Mouse (Mus musculus): Measurements from ENCODE around the gene Timp1. TPM values are rescaled to one million over a fixed set of nuclear protein-coding genes. Genes with fewer than 3 reads are reported as not detected.

The Timp1 gene
- polyA plus RNA-seq, 1 experiment from 2014 or later: 22.0 TPM

- H3K4me1 ChIP-seq (ENCODE audit: control insufficient read depth, insufficient read depth, low read length): no peaks in the 10 kb centered on the region
- no peaks in the 10 kb centered on the region for H3K36me3 ChIP-seq (ENCODE audit: control insufficient read depth, insufficient read depth)
- no peak within 1 kb of the TSS for H3K27ac ChIP-seq (ENCODE audit: low read length)
- 9% methylated on average over 41 of the region's 44 CpGs for WGBS
- H3K4me2 ChIP-seq (ENCODE audit: low read depth, low read length): peak within 1 kb of the TSS; percentile 74
- H3K27me3 ChIP-seq (ENCODE audit: control insufficient read depth, insufficient read depth, low read length): peaks cover 2% of the 10 kb centered on the region; the same call in 1 of the 2 replicates
- H3K9me3 ChIP-seq (replicated peaks; ENCODE audit: control insufficient read depth, low read length): no peaks in the 10 kb centered on the region
- no peak within 1 kb of the TSS for H3K9ac ChIP-seq (ENCODE audit: low read length)
- peak within 1 kb of the TSS; percentile 47 for H3K4me3 ChIP-seq (ENCODE audit: low read length)
- ATAC-seq (replicated peaks; ENCODE audit: extremely low read depth, insufficient read depth, low FRiP score): peak; percentile 91
Observed at GRCm38 (mm10) chrX:20920844-20921364, 50.9 kb downstream of the Timp1 start, which contains the start of gene Syn1. TSS of gene Syn1 (minus strand) at chrX:20921004.

DNA sequence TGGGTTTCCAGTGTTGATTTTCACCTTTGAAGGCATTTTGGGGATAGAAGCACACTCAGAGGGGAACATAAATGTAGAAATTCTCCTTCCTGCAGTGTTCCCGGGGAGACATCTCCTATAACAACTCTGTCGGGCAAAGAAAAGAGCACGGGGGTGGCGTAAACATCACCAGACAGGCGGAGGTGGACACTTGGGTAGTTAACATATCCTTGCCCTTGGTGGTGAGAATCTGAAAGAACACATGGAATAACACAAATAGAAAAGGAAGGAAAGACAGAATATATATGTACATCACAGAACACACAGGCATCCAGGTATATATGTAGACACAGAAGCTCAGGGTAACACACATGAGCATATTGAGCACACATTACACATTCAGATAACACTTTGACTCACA, 51.4 kb downstream of the Timp1 start:
- H3K9me3 ChIP-seq (replicated peaks; ENCODE audit: control insufficient read depth, low read length): no peaks in the 10 kb centered on the region
- H3K36me3 ChIP-seq (ENCODE audit: control insufficient read depth, insufficient read depth): no peaks in the 10 kb centered on the region
- no peaks in the 10 kb centered on the region for H3K4me1 ChIP-seq (ENCODE audit: control insufficient read depth, insufficient read depth, low read length)
- no peak overlapping the region; the same call in 1 of the 2 replicates for H3K4me3 ChIP-seq (ENCODE audit: low read length)
- no peak overlapping the region for H3K9ac ChIP-seq (ENCODE audit: low read length)
- no peak overlapping the region for H3K27ac ChIP-seq (ENCODE audit: low read length)
- 46% methylated on average over 5 of the region's 5 CpGs for WGBS
- ATAC-seq (replicated peaks; ENCODE audit: extremely low read depth, insufficient read depth, low FRiP score): no peak
- H3K27me3 ChIP-seq (ENCODE audit: control insufficient read depth, insufficient read depth, low read length): peaks cover 2% of the 10 kb centered on the region; the same call in 1 of the 2 replicates
- peak overlapping the region; percentile 74 for H3K4me2 ChIP-seq (ENCODE audit: low read depth, low read length)

GRCm38 (mm10) chrX:20923506-20923905, 53.5 kb downstream of the Timp1 start:
- Histone ChIP-seq H3K27me3 (ENCODE audit: control insufficient read depth, insufficient read depth, low read length) (peaks cover 2% of the 10 kb centered on the region; the same call in 1 of the 2 replicates), H3K4me1 (ENCODE audit: control insufficient read depth, insufficient read depth, low read length) (no peaks in the 10 kb centered on the region), H3K36me3 (ENCODE audit: control insufficient read depth, insufficient read depth) (0 out of 2 replicates have a peak, but pooled peaks cover 3% of the 10 kb centered on the region), H3K27ac (ENCODE audit: low read length) (no peak overlapping the region), H3K9ac (ENCODE audit: low read length) (no peak overlapping the region), H3K9me3 (replicated peaks; ENCODE audit: control insufficient read depth, low read length) (no peaks in the 10 kb centered on the region), H3K4me2 (ENCODE audit: low read depth, low read length) (no peak overlapping the region), H3K4me3 (ENCODE audit: low read length) (no peak overlapping the region)
- ATAC-seq (replicated peaks; ENCODE audit: extremely low read depth, insufficient read depth, low FRiP score): no peak
- WGBS: 71% methylated on average over 1 of the region's 1 CpGs

Small RNA genes lying within 50 kb of the gene (microRNA-seq; reads per million reads assigned to microRNA genes)
- gene Gm24824 (not detected), gene Mir5617 (not detected)

Other genes with a start within 250 kb of the Timp1 start
- gene Uba1, start 211.8 kb upstream of the Timp1 start, polyA plus RNA-seq (2015; fragmentation: Nextera tagmentation; extraction: Ambion mirVana): 164 and 172 TPM in 2 replicates
- 112 and 118 TPM in 2 replicates for gene Cdk16, start 182.2 kb upstream of the Timp1 start, polyA plus RNA-seq (2015; fragmentation: Nextera tagmentation; extraction: Ambion mirVana)
- gene Usp11, start 166.3 kb upstream of the Timp1 start, polyA plus RNA-seq (2015; fragmentation: Nextera tagmentation; extraction: Ambion mirVana): 35.0 and 35.2 TPM in 2 replicates
- 98.9 and 113 TPM in 2 replicates for gene Araf, start 72.4 kb upstream of the Timp1 start, polyA plus RNA-seq (2015; fragmentation: Nextera tagmentation; extraction: Ambion mirVana)
- 0.15 and 0.21 TPM in 2 replicates for gene Syn1, start 50.8 kb downstream of the Timp1 start, polyA plus RNA-seq (2015; fragmentation: Nextera tagmentation; extraction: Ambion mirVana)
- 4.5 and 5.8 TPM in 2 replicates for gene Cfp, start 61.4 kb downstream of the Timp1 start, polyA plus RNA-seq (2015; fragmentation: Nextera tagmentation; extraction: Ambion mirVana)
- 9.3 and 11.0 TPM in 2 replicates for gene Elk1, start 80.4 kb downstream of the Timp1 start, polyA plus RNA-seq (2015; fragmentation: Nextera tagmentation; extraction: Ambion mirVana)
- gene Uxt, start 91.9 kb downstream of the Timp1 start, polyA plus RNA-seq (2015; fragmentation: Nextera tagmentation; extraction: Ambion mirVana): 48.8 and 54.5 TPM in 2 replicates
- 3.3 and 4.4 TPM in 2 replicates for gene Zfp182, start 192.2 kb downstream of the Timp1 start, polyA plus RNA-seq (2015; fragmentation: Nextera tagmentation; extraction: Ambion mirVana)
- not detected in 2 replicates for gene Spaca5, start 198.2 kb downstream of the Timp1 start, polyA plus RNA-seq (2015; fragmentation: Nextera tagmentation; extraction: Ambion mirVana)
- gene Zfp300, start 219.4 kb downstream of the Timp1 start, polyA plus RNA-seq (2015; fragmentation: Nextera tagmentation; extraction: Ambion mirVana): 0.60 and 0.77 TPM in 2 replicates
- gene Ssxa1, start 245.7 kb downstream of the Timp1 start, polyA plus RNA-seq (2015; fragmentation: Nextera tagmentation; extraction: Ambion mirVana): not detected in 2 replicates